Mouse (Mus musculus): ENCODE measurements around the gene Mast2. TPM values are rescaled to one million over a fixed set of nuclear protein-coding genes. Genes with fewer than 3 reads are reported as not detected.
A peak's percentile ranks its signal among the peaks of the same experiment; 100 is the strongest.

Gene Mast2
- 53.1 and 56.7 TPM in 2 replicates for polyA plus RNA-seq (2015; fragmentation: Nextera tagmentation; extraction: Ambion mirVana)

DNA sequence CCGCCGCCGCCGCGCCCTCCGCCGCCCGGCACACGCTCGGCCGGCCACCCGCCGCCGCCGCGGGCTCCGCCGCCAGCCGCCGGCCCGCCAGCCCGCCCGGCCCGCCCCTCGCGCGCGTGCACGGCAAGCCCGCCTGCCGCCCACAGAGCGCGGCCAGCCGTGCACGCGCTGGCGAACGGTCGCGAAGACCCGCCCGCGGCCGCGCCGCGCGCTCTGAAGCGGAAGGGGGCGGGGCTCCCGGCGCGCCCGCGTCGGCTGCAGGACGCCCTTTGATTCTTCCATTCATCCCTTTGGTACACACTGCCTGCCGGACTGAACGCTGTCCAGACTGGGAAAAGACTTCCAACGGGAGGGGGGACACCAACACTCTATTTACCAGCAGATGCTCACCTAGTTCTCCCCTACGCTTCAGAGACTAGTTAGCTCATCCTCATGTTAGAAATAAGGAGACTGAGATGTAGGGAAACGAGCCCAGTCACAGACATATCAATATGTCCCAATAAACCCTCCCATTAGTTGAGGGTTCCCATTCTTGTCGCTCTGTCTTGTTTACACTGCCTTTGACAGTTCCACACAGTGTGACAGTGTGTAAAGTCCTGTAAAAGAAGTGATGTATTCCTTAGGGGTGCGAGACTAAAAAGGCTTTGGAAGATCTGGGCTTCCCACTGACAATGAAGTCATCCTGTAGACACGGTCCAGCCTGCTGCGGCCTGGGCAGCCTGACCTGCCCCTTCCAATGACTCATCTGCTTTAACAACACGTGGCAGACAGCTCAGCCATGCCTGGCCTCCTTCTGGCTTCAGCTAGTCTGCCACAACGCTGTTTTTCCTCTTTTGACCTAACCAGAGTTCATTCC, at the start of gene Mast2:
Mast2 (minus strand) TSS at position 58 of the 856 bp plus-strand sequence.
- Histone ChIP-seq H3K27me3 (no peaks in the 10 kb centered on the region), H3K4me2 (replicated peaks) (peak within 1 kb of the TSS; percentile 52), H3K36me3 (no peaks in the 10 kb centered on the region), H3K4me3 (peak within 1 kb of the TSS; percentile 91), H3K4me1 (peaks cover 26% of the 10 kb centered on the region), H3K27ac (replicated peaks) (peak within 1 kb of the TSS; percentile 94), H3K9ac (replicated peaks) (peak within 1 kb of the TSS; percentile 84), H3K9me3 (no peaks in the 10 kb centered on the region)
- ATAC-seq (replicated peaks) = peak; percentile 87
- 1% methylated on average over 64 of the region's 68 CpGs for WGBS

GRCm38 (mm10) chr4:116507425-116508218, 43.6 kb upstream of the Mast2 start, which contains the start of gene Ipp:
TSS of gene Ipp (plus strand) at chr4:116507549.
- under 1% methylated on average over 55 of the region's 55 CpGs for WGBS
- ATAC-seq (replicated peaks) = peak; percentile 99
- no peaks in the 10 kb centered on the region for H3K27me3 ChIP-seq

GRCm38 (mm10) chr4:116506886-116507424, 43.0 kb upstream of the Mast2 start:
- Histone ChIP-seq H3K9me3 (no peaks in the 10 kb centered on the region), H3K4me3 (peak overlapping the region; percentile 73), H3K9ac (replicated peaks) (peak overlapping the region; percentile 80), H3K27ac (replicated peaks) (peak overlapping the region; percentile 91), H3K4me2 (replicated peaks) (peak overlapping the region; percentile 59), H3K4me1 (peaks cover 18% of the 10 kb centered on the region), H3K36me3 (0 out of 2 replicates have a peak, but pooled peaks cover 2% of the 10 kb centered on the region), H3K27me3 (no peaks in the 10 kb centered on the region)
- ATAC-seq (replicated peaks) = peak; percentile 38
- 24% methylated on average over 11 of the region's 11 CpGs for WGBS

More at GRCm38 (mm10) chr4:116507425-116508218, 43.6 kb upstream of the Mast2 start, which contains the start of gene Ipp:
- H3K9ac ChIP-seq (replicated peaks) = peak within 1 kb of the TSS; percentile 80
- H3K9me3 ChIP-seq = no peaks in the 10 kb centered on the region
- H3K27ac ChIP-seq (replicated peaks) = peak within 1 kb of the TSS; percentile 91
- peaks cover 18% of the 10 kb centered on the region for H3K4me1 ChIP-seq
- H3K4me2 ChIP-seq (replicated peaks) = peak within 1 kb of the TSS; percentile 59
- H3K4me3 ChIP-seq = peak within 1 kb of the TSS; percentile 73
- H3K36me3 ChIP-seq = 0 out of 2 replicates have a peak, but pooled peaks cover 2% of the 10 kb centered on the region

DNA sequence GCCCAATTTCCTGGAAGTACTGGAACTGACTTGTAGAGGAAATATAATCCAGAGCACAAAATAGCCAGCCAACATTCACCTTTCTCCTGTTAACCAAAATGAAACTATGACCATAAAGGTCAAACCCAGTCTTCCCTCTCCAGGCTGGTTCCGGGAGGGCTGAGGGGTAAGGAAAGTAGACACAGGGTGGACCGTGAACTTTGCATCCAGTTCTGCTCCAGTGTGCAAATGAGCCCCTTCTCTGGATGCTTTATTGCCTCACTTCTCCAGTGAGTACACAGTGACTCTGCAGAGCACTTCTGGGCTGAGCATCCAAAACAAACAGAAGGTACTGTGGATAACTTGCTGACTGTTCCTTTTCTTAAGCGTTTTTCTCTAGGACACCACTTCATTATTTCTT, 36.0 kb upstream of the Mast2 start:
- 76% methylated on average over 3 of the region's 3 CpGs for WGBS
- H3K27ac ChIP-seq (replicated peaks) = no peak overlapping the region
- no peaks in the 10 kb centered on the region for H3K36me3 ChIP-seq
- no peak for ATAC-seq (replicated peaks)
- no peaks in the 10 kb centered on the region for H3K9me3 ChIP-seq
- no peak overlapping the region for H3K4me3 ChIP-seq
- no peaks in the 10 kb centered on the region for H3K27me3 ChIP-seq
- H3K4me1 ChIP-seq = no peaks in the 10 kb centered on the region
- no peak overlapping the region for H3K9ac ChIP-seq (replicated peaks)
- H3K4me2 ChIP-seq (replicated peaks) = no peak overlapping the region

DNA sequence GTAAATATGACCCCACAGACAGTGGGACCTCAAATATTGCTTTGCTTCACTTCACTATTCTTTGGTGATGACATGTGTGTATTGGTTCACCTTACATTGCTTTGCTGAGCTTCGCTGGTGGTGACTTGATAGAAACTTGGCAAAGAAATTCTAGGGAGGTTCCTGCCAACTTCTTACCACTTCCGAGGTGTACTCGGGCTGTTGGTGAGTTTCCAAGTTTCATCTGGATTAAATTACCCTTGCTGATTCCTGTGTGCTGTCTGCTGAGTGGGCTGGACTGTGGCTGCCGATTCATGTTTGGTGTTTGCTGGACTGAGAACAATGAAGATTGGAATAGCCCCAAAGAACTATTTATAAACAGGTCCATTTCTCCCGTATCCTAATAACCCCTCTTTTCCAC, 29.7 kb upstream of the Mast2 start:
- Histone ChIP-seq H3K27ac (replicated peaks) (no peak overlapping the region), H3K36me3 (no peaks in the 10 kb centered on the region), H3K4me1 (peaks cover 7% of the 10 kb centered on the region; the same call in 1 of the 2 replicates), H3K4me3 (no peak overlapping the region), H3K9me3 (no peaks in the 10 kb centered on the region), H3K27me3 (no peaks in the 10 kb centered on the region), H3K4me2 (replicated peaks) (no peak overlapping the region), H3K9ac (replicated peaks) (no peak overlapping the region)
- 57% methylated on average over 5 of the region's 5 CpGs for WGBS
- no peak for ATAC-seq (replicated peaks)

- 84% methylated on average over 4 of the region's 4 CpGs for WGBS
- peaks cover 7% of the 10 kb centered on the region; the same call in 1 of the 2 replicates for H3K4me1 ChIP-seq
These were observed 28.5 kb upstream of the Mast2 start for GRCm38 (mm10) chr4:116492460-116492859.

DNA sequence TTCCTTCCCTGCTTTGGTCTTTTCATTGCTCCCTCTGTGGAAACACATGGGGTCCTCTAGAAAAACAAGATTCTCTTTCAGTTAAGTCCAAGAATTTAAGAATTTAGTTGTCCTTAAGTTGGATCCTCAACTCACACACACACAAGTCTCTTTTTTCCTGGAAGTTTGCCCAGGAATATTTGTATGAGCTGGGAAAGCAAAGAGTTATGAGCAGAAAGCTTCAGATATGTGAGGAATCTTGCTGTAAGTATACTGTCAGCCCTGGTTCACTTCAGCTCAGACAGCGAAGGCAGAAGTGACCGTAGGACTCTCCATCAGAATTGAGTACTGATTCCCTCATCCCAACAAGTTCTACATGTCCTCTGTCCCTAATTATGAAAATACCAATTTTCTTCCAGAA, 27.9 kb upstream of the Mast2 start:
- 92% methylated on average over 2 of the region's 2 CpGs for WGBS
- H3K4me3 ChIP-seq = no peak overlapping the region
- H3K9me3 ChIP-seq = no peaks in the 10 kb centered on the region
- ATAC-seq (replicated peaks) = no peak
- no peaks in the 10 kb centered on the region for H3K36me3 ChIP-seq
- no peak overlapping the region for H3K9ac ChIP-seq (replicated peaks)
- H3K27me3 ChIP-seq = no peaks in the 10 kb centered on the region
- H3K27ac ChIP-seq (replicated peaks) = no peak overlapping the region
- H3K4me2 ChIP-seq (replicated peaks) = no peak overlapping the region
- H3K4me1 ChIP-seq = peaks cover 7% of the 10 kb centered on the region; the same call in 1 of the 2 replicates

More at GRCm38 (mm10) chr4:116492460-116492859, 28.5 kb upstream of the Mast2 start:
- H3K9ac ChIP-seq (replicated peaks) = no peak overlapping the region
- H3K27me3 ChIP-seq = no peaks in the 10 kb centered on the region
- no peaks in the 10 kb centered on the region for H3K9me3 ChIP-seq
- H3K36me3 ChIP-seq = no peaks in the 10 kb centered on the region
- H3K4me2 ChIP-seq (replicated peaks) = no peak overlapping the region
- ATAC-seq (replicated peaks) = no peak
- no peak overlapping the region for H3K27ac ChIP-seq (replicated peaks)
- no peak overlapping the region for H3K4me3 ChIP-seq

- 55% methylated on average over 2 of the region's 2 CpGs for WGBS
- Histone ChIP-seq H3K4me3 (no peak overlapping the region), H3K27me3 (no peaks in the 10 kb centered on the region), H3K4me1 (peaks cover 7% of the 10 kb centered on the region; the same call in 1 of the 2 replicates), H3K9me3 (no peaks in the 10 kb centered on the region), H3K36me3 (no peaks in the 10 kb centered on the region), H3K27ac (replicated peaks) (no peak overlapping the region), H3K9ac (replicated peaks) (no peak overlapping the region), H3K4me2 (replicated peaks) (no peak overlapping the region)
- no peak for ATAC-seq (replicated peaks)
These were observed 27.1 kb upstream of the Mast2 start for GRCm38 (mm10) chr4:116491119-116491536.

DNA sequence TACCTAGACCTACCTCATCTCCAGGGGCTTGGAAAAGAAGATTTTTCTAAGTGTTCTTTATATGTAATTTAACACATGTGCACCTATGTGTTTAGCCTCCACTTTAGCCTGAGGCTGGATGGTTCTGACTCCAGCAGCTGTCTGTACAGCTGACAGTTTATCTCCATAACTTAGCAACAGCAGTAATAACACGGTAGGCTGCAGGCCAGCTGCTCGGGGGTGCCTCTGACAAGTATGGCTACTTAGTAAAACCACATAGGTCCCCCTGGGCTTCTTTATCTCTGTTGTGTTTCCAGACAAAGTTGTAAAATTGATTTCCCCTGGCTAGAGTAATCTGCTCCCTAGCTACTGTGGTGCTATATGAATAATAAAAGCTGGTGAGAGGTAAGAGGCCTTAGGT, 19.5 kb upstream of the Mast2 start:
- no peak overlapping the region for H3K4me2 ChIP-seq (replicated peaks)
- H3K4me3 ChIP-seq = no peak overlapping the region
- H3K27ac ChIP-seq (replicated peaks) = no peak overlapping the region
- H3K27me3 ChIP-seq = no peaks in the 10 kb centered on the region
- H3K4me1 ChIP-seq = no peaks in the 10 kb centered on the region
- ATAC-seq (replicated peaks) = no peak
- no peaks in the 10 kb centered on the region for H3K36me3 ChIP-seq
- H3K9me3 ChIP-seq = no peaks in the 10 kb centered on the region
- H3K9ac ChIP-seq (replicated peaks) = no peak overlapping the region
- 58% methylated on average over 2 of the region's 2 CpGs for WGBS

- WGBS = 72% methylated on average over 2 of the region's 2 CpGs
- ATAC-seq (replicated peaks) = no peak
These were observed 17.3 kb upstream of the Mast2 start for GRCm38 (mm10) chr4:116481322-116481721.

GRCm38 (mm10) chr4:116463231-116464125, 505 bp downstream of the Mast2 start:
- Histone ChIP-seq H3K4me3 (peak overlapping the region; percentile 91), H3K36me3 (no peaks in the 10 kb centered on the region), H3K27me3 (no peaks in the 10 kb centered on the region), H3K27ac (replicated peaks) (peak overlapping the region; percentile 94), H3K9ac (replicated peaks) (peak overlapping the region; percentile 84), H3K4me1 (peaks cover 26% of the 10 kb centered on the region), H3K9me3 (no peaks in the 10 kb centered on the region), H3K4me2 (replicated peaks) (peak overlapping the region; percentile 52)
- ATAC-seq (replicated peaks) = peak; percentile 75
- WGBS = under 1% methylated on average over 74 of the region's 74 CpGs

More at GRCm38 (mm10) chr4:116481322-116481721, 17.3 kb upstream of the Mast2 start:
- Histone ChIP-seq H3K9me3 (no peaks in the 10 kb centered on the region), H3K4me2 (replicated peaks) (no peak overlapping the region), H3K9ac (replicated peaks) (no peak overlapping the region), H3K36me3 (no peaks in the 10 kb centered on the region), H3K27me3 (no peaks in the 10 kb centered on the region), H3K4me1 (no peaks in the 10 kb centered on the region), H3K4me3 (no peak overlapping the region), H3K27ac (replicated peaks) (no peak overlapping the region)
